13 mouse cellular contexts compared by ENCODE assay signal in the genomic region with DNA sequence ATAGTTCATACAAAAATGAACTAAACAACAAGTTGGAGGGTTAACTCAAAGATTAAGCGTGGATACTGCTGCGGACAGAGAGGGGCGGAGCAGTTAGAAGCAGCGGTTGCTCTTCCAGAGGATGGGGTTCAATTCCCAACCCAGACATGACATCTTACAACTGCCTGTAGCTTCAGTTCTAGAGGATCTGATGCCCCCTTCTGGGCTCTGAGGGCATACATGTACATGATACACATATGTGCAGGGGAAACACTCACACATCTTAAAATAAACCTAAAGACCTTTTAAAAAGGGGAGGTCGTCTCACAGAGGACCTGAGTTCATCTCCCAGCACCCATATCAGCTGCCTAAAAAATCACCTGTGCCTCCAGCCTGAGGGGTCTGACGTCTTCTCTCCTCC. TPM values are rescaled to one million over a fixed set of nuclear protein-coding genes. Genes with fewer than 3 reads are reported as not detected.
DNase-seq lines count a peak whose midpoint lies in the region; ATAC-seq and TF ChIP-seq lines count a peak whose summit lies in the region.
"Had no signal": no experiment of that assay in that cellular context is flagged by ENCODE, and none has a peak within 500 bp of the region (broad histone marks: within the 10 kb centered on the region; RNA-seq: fewer than 3 reads in every experiment).

No protein-coding gene starts in this region.

- no peak overlapping the region for H3K27ac ChIP-seq in hindbrain, postnatal 0 days
- no peak overlapping the region for H3K27ac ChIP-seq in hindbrain, embryonic 11.5 days (ENCODE audit: low read depth, low read length)
- H3K27ac ChIP-seq: hindbrain, embryonic 12.5 days had no signal

- H3K9ac ChIP-seq in hindbrain, postnatal 0 days (replicated peaks; ENCODE audit: low read length): no peak overlapping the region
- no peak overlapping the region for H3K9ac ChIP-seq in hindbrain, embryonic 11.5 days (ENCODE audit: low read depth, low read length)
- H3K9ac ChIP-seq: heart, embryonic 12.5 days; hindbrain, embryonic 12.5 days had no signal

- WGBS in hindbrain, postnatal 0 days: 88% methylated on average over 6 of the region's 6 CpGs
- WGBS in hindbrain, embryonic 11.5 days: 84% methylated on average over 6 of the region's 6 CpGs
- 88% methylated on average over 6 of the region's 6 CpGs for WGBS in lung, adult 2 months

- H3K27me3 ChIP-seq in hindbrain, postnatal 0 days (ENCODE audit: insufficient read depth, low read length): no peaks in the 10 kb centered on the region
- H3K27me3 ChIP-seq in hindbrain, embryonic 11.5 days (ENCODE audit: control insufficient read depth, insufficient read depth, low read length): no peaks in the 10 kb centered on the region
- H3K27me3 ChIP-seq in splenic B cell, adult 2 months (ENCODE audit: control insufficient read depth, insufficient read depth, low read length, poor library complexity, severe bottlenecking): no peaks in the 10 kb centered on the region
- H3K27me3 ChIP-seq: heart, embryonic 12.5 days; hindbrain, embryonic 12.5 days; megakaryocyte, embryonic 14.5 days had no signal

- no peak overlapping the region for H3K4me3 ChIP-seq in hindbrain, postnatal 0 days (ENCODE audit: low read length)
- H3K4me3 ChIP-seq in hindbrain, embryonic 11.5 days (ENCODE audit: low read depth, low read length): no peak overlapping the region
- H3K4me3 ChIP-seq in lung, adult 2 months (replicated peaks; ENCODE audit: extremely low read depth, low read depth, low read length): no peak overlapping the region
- H3K4me3 ChIP-seq: erythroblast, embryonic 14.5 days; heart, embryonic 12.5 days; hindbrain, embryonic 12.5 days; megakaryocyte, embryonic 14.5 days had no signal

- H3K4me2 ChIP-seq in hindbrain, postnatal 0 days (ENCODE audit: low read depth, low read length): no peak overlapping the region
- H3K4me2 ChIP-seq in hindbrain, embryonic 11.5 days (replicated peaks; ENCODE audit: low read depth, low read length): no peak overlapping the region
- H3K4me2 ChIP-seq: heart, embryonic 12.5 days; hindbrain, embryonic 12.5 days had no signal

- no peaks in the 10 kb centered on the region for H3K4me1 ChIP-seq in hindbrain, postnatal 0 days (ENCODE audit: insufficient read depth, low read length)
- no peaks in the 10 kb centered on the region for H3K4me1 ChIP-seq in hindbrain, embryonic 11.5 days (replicated peaks; ENCODE audit: control insufficient read depth, insufficient read depth, low read length)
- H3K4me1 ChIP-seq in lung, adult 2 months (ENCODE audit: control insufficient read depth, insufficient read depth, low read length): no peaks in the 10 kb centered on the region
- H3K4me1 ChIP-seq: megakaryocyte, embryonic 14.5 days had no signal

- no peak for TF ChIP-seq POLR2A in lung, adult 2 months (IDR thresholded peaks at IDR 0.05; ENCODE audit: borderline replicate concordance, extremely low read depth, low read depth, low read length)

- H3K9me3 ChIP-seq in hindbrain, postnatal 0 days (ENCODE audit: low read length): 0 out of 2 replicates have a peak, but pooled peaks cover 1% of the 10 kb centered on the region
- no peaks in the 10 kb centered on the region for H3K9me3 ChIP-seq in hindbrain, embryonic 11.5 days (ENCODE audit: control insufficient read depth, low read length)

- no peak for ATAC-seq in hindbrain, postnatal 0 days
- no peak for ATAC-seq in hindbrain, embryonic 11.5 days (ENCODE audit: low FRiP score)
- no peak for ATAC-seq in cerebellum, adult (ENCODE audit: insufficient number of reproducible peaks, low FRiP score, low TSS enrichment)

- no peaks in the 10 kb centered on the region for H3K36me3 ChIP-seq in hindbrain, postnatal 0 days (ENCODE audit: insufficient read depth, low read length)
- no peaks in the 10 kb centered on the region for H3K36me3 ChIP-seq in hindbrain, embryonic 11.5 days (ENCODE audit: control insufficient read depth, insufficient read depth, low read length)
- H3K36me3 ChIP-seq in splenic B cell, adult 2 months (ENCODE audit: control insufficient read depth, insufficient read depth, low read length, poor library complexity, severe bottlenecking): peaks cover 4% of the 10 kb centered on the region

- no peak for DNase-seq in hindbrain, postnatal 0 days (ENCODE audit: low spot score)
- DNase-seq in hindbrain, embryonic 11.5 days (ENCODE audit: low spot score): no peak
- DNase-seq in lung, postnatal 36 days: peak; percentile 31
- no peak for DNase-seq in lung, adult 2 months
- peak; percentile 64 for DNase-seq in NIH3T3 (ENCODE audit: low read depth)
- peak; percentile 39 for DNase-seq in splenic B cell, adult 2 months (ENCODE audit: low read depth, low spot score)
- no peak for DNase-seq in c-Kit-positive CD71-positive TER-119-positive erythroid progenitor cells, embryonic 14.5 days (ENCODE audit: low spot score)
- DNase-seq: kidney, postnatal 10 days had no signal

- TF ChIP-seq CTCF in hindbrain, postnatal 0 days (IDR thresholded peaks at IDR 0.05; ENCODE audit: low read depth): peak; percentile 32
- no peak for TF ChIP-seq CTCF in lung, adult 2 months (IDR thresholded peaks at IDR 0.05; ENCODE audit: insufficient read depth, low read length)

RNA-seq across cellular contexts. Expression of a gene that starts 40.9 kb away (rescaled TPM):
- 11.2 and 14.2 TPM in 2 replicates for total RNA-seq in hindbrain, postnatal 0 days (2014; rRNA removed)
- polyA plus RNA-seq in hindbrain, postnatal 0 days (2015; fragmentation: Nextera tagmentation; extraction: Ambion mirVana): 14.9 and 19.9 TPM in 2 replicates
- polyA plus RNA-seq in hindbrain, embryonic 11.5 days (2014; fragmentation: Nextera tagmentation; extraction: Ambion mirVana): 9.7 and 10.8 TPM in 2 replicates
- 6.1 and 10.9 TPM in 2 replicates for polyA plus RNA-seq in lung, adult 2 months (2012; rRNA removed)
- polyA plus RNA-seq: erythroblast, embryonic 14.5 days had no signal

RNA-seq across cellular contexts. Expression of a gene that starts 51.3 kb away (rescaled TPM):
- total RNA-seq in hindbrain, postnatal 0 days (2014; rRNA removed): 9.3 and 10.6 TPM in 2 replicates
- 2.4 and 2.6 TPM in 2 replicates for polyA plus RNA-seq in hindbrain, postnatal 0 days (2015; fragmentation: Nextera tagmentation; extraction: Ambion mirVana)
- 2.7 TPM in 2 replicates for polyA plus RNA-seq in hindbrain, embryonic 11.5 days (2014; fragmentation: Nextera tagmentation; extraction: Ambion mirVana)
- 1.4 and 1.5 TPM in 2 replicates for polyA plus RNA-seq in lung, adult 2 months (2012; rRNA removed)

RNA-seq across cellular contexts. Expression of a gene that starts 54.7 kb away (rescaled TPM):
- 53.6 and 62.9 TPM in 2 replicates for total RNA-seq in hindbrain, postnatal 0 days (2014; rRNA removed)
- polyA plus RNA-seq in hindbrain, postnatal 0 days (2015; fragmentation: Nextera tagmentation; extraction: Ambion mirVana): 141 and 146 TPM in 2 replicates
- 176 and 183 TPM in 2 replicates for polyA plus RNA-seq in hindbrain, embryonic 11.5 days (2014; fragmentation: Nextera tagmentation; extraction: Ambion mirVana)
- 7.0 and 11.1 TPM in 2 replicates for polyA plus RNA-seq in lung, adult 2 months (2012; rRNA removed)

Comparison
In these comparisons a context has a peak if more than half of its experiments do, and no peak if none do; other contexts are left out.
1. DNase-seq: peak in lung, postnatal 36 days (single experiment), NIH3T3 (single experiment) and splenic B cell, adult 2 months (single experiment); none in hindbrain, postnatal 0 days (single experiment), hindbrain, embryonic 11.5 days (single experiment), lung, adult 2 months (single experiment) and c-Kit-positive CD71-positive TER-119-positive erythroid progenitor cells, embryonic 14.5 days (single experiment).
2. RNA of a gene that starts 54.7 kb away (polyA plus RNA-seq): 176 to 183 TPM in hindbrain, embryonic 11.5 days and 141 to 146 TPM in hindbrain, postnatal 0 days; 7.0 to 11.1 TPM in lung, adult 2 months; every median in the first group is over 10 times any median in the second.